23 mouse cellular contexts compared by ENCODE assay signal in the genomic region with DNA sequence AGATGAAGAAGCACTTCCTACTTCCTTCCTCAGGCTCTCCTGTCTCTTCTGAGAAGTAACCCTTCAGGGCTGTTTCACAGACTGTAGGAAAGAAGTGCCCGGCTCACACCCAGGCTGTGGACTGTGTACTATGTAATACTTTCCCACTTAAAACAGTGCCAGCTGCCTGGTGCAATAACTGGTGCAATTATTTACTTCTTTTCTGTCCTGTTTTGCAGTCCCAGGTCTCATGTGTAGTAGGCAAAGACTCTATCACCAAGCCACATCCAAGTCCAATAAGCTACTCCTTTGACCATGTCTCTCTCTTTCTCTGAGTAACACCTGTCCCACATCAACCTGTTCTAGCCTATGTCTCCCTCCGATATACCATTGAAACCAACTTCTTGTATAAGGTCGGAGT.
DNase-seq lines count a peak whose midpoint lies in the region; ATAC-seq and TF ChIP-seq lines count a peak whose summit lies in the region.
"Had no signal": no experiment of that assay in that cellular context is flagged by ENCODE, and none has a peak within 500 bp of the region (broad histone marks: within the 10 kb centered on the region; RNA-seq: fewer than 3 reads in every experiment).

No protein-coding gene starts in this region.

- DNase-seq in heart, adult 2 months, result no peak
- no peak for DNase-seq in heart, postnatal 10 days
- DNase-seq in heart, adult 9 months (ENCODE audit: low spot score in 2 of 2), result no peak
- DNase-seq in heart, postnatal 14 days, result no peak
- DNase-seq in liver, embryonic 11.5 days (ENCODE audit: low spot score), result peak; percentile 26
- DNase-seq in liver, result no peak
- DNase-seq: adrenal gland, postnatal 10 days; adrenal gland, postnatal 36 days; cerebellum, adult 18-20 months; cerebellum, adult 9-10 months; cerebellum, postnatal 14 days; gastrocnemius, postnatal 10 days; gastrocnemius, postnatal 36 days; kidney, adult 2 months had no signal

- intact Hi-C loops in heart, adult 2 months (cut with DNase I), result loop anchor here (5.0 kb wide), 1 partner anchor 36 kb away; no protein-coding TSS in a partner anchor
- intact Hi-C loops in heart, postnatal 10 days (cut with DNase I), result loop anchor here (2.0 kb wide), 1 partner anchor 36 kb away; no protein-coding TSS in a partner anchor
- intact Hi-C loops in heart, postnatal 14 days (cut with DNase I), result loop anchor here (5.0 kb wide), 1 partner anchor 91 kb away; a partner anchor contains a TSS

- no peak for TF ChIP-seq EP300 in heart, adult 2 months (IDR thresholded peaks at IDR 0.05; ENCODE audit: insufficient read depth, low read depth, low read length)

- no peak overlapping the region for H3K4me3 ChIP-seq in heart, adult 2 months
- H3K4me3 ChIP-seq in heart, embryonic 12.5 days, result no peak overlapping the region
- no peak overlapping the region for H3K4me3 ChIP-seq in heart, embryonic 16.5 days (ENCODE audit: low read length)
- no peak overlapping the region for H3K4me3 ChIP-seq in liver, embryonic 11.5 days (ENCODE audit: low read depth, low read length)
- H3K4me3 ChIP-seq: forebrain, embryonic 10.5 days; forebrain, embryonic 13.5 days; hindbrain, embryonic 12.5 days; hindbrain, embryonic 15.5 days had no signal

- H3K9ac ChIP-seq in heart, adult 2 months (ENCODE audit: low read depth, low read length), result no peak overlapping the region
- no peak overlapping the region for H3K9ac ChIP-seq in heart, embryonic 12.5 days
- no peak overlapping the region for H3K9ac ChIP-seq in heart, embryonic 16.5 days (ENCODE audit: low read length)
- no peak overlapping the region for H3K9ac ChIP-seq in liver, embryonic 11.5 days (ENCODE audit: low read depth, low read length)
- H3K9ac ChIP-seq: forebrain, embryonic 13.5 days; hindbrain, embryonic 12.5 days; hindbrain, embryonic 15.5 days had no signal

- peak overlapping the region; percentile 91 for H3K27ac ChIP-seq in heart, adult 2 months
- H3K27ac ChIP-seq in heart, embryonic 12.5 days (ENCODE audit: poor library complexity, severe bottlenecking), result 0 out of 2 replicates have a peak overlapping the region, but pooled peaks have one; percentile 55
- peak overlapping the region; percentile 34; the same call in 1 of the 2 replicates for H3K27ac ChIP-seq in heart, embryonic 16.5 days (ENCODE audit: low read length)
- H3K27ac ChIP-seq in liver, embryonic 11.5 days (ENCODE audit: low read depth, low read length), result no peak overlapping the region
- H3K27ac ChIP-seq: forebrain, embryonic 10.5 days; forebrain, embryonic 13.5 days; hindbrain, embryonic 12.5 days; hindbrain, embryonic 15.5 days had no signal

- H3K36me3 ChIP-seq in heart, adult 2 months (ENCODE audit: control insufficient read depth, insufficient read depth, low read length), result peaks cover 34% of the 10 kb centered on the region
- no peaks in the 10 kb centered on the region for H3K36me3 ChIP-seq in heart, embryonic 12.5 days
- H3K36me3 ChIP-seq in heart, embryonic 16.5 days (ENCODE audit: control insufficient read depth, insufficient read depth), result 0 out of 2 replicates have a peak, but pooled peaks cover 2% of the 10 kb centered on the region
- no peaks in the 10 kb centered on the region for H3K36me3 ChIP-seq in liver, embryonic 11.5 days (ENCODE audit: control insufficient read depth, insufficient read depth, low read length)
- H3K36me3 ChIP-seq: forebrain, embryonic 10.5 days; hindbrain, embryonic 12.5 days; hindbrain, embryonic 15.5 days had no signal

- peaks cover 15% of the 10 kb centered on the region for H3K4me1 ChIP-seq in heart, adult 2 months (ENCODE audit: control insufficient read depth, insufficient read depth, low read length)
- peaks cover 19% of the 10 kb centered on the region for H3K4me1 ChIP-seq in heart, embryonic 12.5 days (replicated peaks)
- H3K4me1 ChIP-seq in heart, embryonic 16.5 days (ENCODE audit: control insufficient read depth, insufficient read depth, low read length), result peaks cover 17% of the 10 kb centered on the region
- no peaks in the 10 kb centered on the region for H3K4me1 ChIP-seq in liver, embryonic 11.5 days (replicated peaks; ENCODE audit: control insufficient read depth, insufficient read depth, low read length)
- H3K4me1 ChIP-seq: hindbrain, embryonic 15.5 days had no signal

- WGBS in heart, adult 2 months, result 60% methylated on average over 3 of the region's 3 CpGs
- 80% methylated on average over 3 of the region's 3 CpGs for WGBS in heart, embryonic 12.5 days
- WGBS in heart, embryonic 16.5 days, result 80% methylated on average over 3 of the region's 3 CpGs
- 81% methylated on average over 3 of the region's 3 CpGs for WGBS in liver, embryonic 11.5 days

- H3K27me3 ChIP-seq in heart, adult 2 months (ENCODE audit: control insufficient read depth, insufficient read depth, low read length), result no peaks in the 10 kb centered on the region
- H3K27me3 ChIP-seq in heart, embryonic 12.5 days (replicated peaks), result no peaks in the 10 kb centered on the region
- H3K27me3 ChIP-seq in heart, embryonic 16.5 days (ENCODE audit: control insufficient read depth, insufficient read depth, low read length), result no peaks in the 10 kb centered on the region
- no peaks in the 10 kb centered on the region for H3K27me3 ChIP-seq in liver, embryonic 11.5 days (replicated peaks; ENCODE audit: control insufficient read depth, insufficient read depth, low read length)
- H3K27me3 ChIP-seq: forebrain, embryonic 13.5 days; hindbrain, embryonic 12.5 days; hindbrain, embryonic 15.5 days had no signal

- no peak for TF ChIP-seq CTCF in heart, adult 2 months (IDR thresholded peaks at IDR 0.05)

- no peaks in the 10 kb centered on the region for H3K9me3 ChIP-seq in heart, embryonic 12.5 days (replicated peaks)
- no peaks in the 10 kb centered on the region for H3K9me3 ChIP-seq in heart, embryonic 16.5 days (replicated peaks; ENCODE audit: control insufficient read depth, low read length)
- no peaks in the 10 kb centered on the region for H3K9me3 ChIP-seq in liver, embryonic 11.5 days (ENCODE audit: control insufficient read depth, low read length)
- H3K9me3 ChIP-seq: forebrain, embryonic 10.5 days; forebrain, embryonic 13.5 days; hindbrain, embryonic 12.5 days; hindbrain, embryonic 15.5 days had no signal

- no peak overlapping the region for H3K4me2 ChIP-seq in heart, embryonic 12.5 days
- H3K4me2 ChIP-seq in heart, embryonic 16.5 days (ENCODE audit: low read depth, low read length), result no peak overlapping the region
- no peak overlapping the region for H3K4me2 ChIP-seq in liver, embryonic 11.5 days
- H3K4me2 ChIP-seq: forebrain, embryonic 13.5 days; hindbrain, embryonic 12.5 days; hindbrain, embryonic 15.5 days had no signal

- no peaks in the 10 kb centered on the region for H3K79me2 ChIP-seq in heart, adult 2 months (replicated peaks; ENCODE audit: control insufficient read depth, insufficient read depth, low read length)

- TF ChIP-seq POLR2A in heart, adult 2 months (IDR thresholded peaks at IDR 0.05; ENCODE audit: insufficient read depth, low read depth, low read length), result no peak

- no peak for ATAC-seq in heart, embryonic 12.5 days (ENCODE audit: insufficient number of reproducible peaks, low FRiP score)
- no peak for ATAC-seq in heart, embryonic 16.5 days (replicated peaks; ENCODE audit: extremely low read depth, insufficient read depth, low FRiP score)
- no peak for ATAC-seq in liver, embryonic 11.5 days (replicated peaks; ENCODE audit: low FRiP score)
- ATAC-seq: activated CD4-positive, CD25-positive, alpha-beta regulatory T cell, adult 4 months; forebrain, embryonic 13.5 days; forebrain, embryonic 16.5 days; intestine, postnatal 0 days had no signal
